Mouse (Mus musculus): Measurements from ENCODE around the gene Atg2a. TPM values are rescaled to one million over a fixed set of nuclear protein-coding genes. Genes with fewer than 3 reads are reported as not detected.

The Atg2a gene
- polyA plus RNA-seq, 1 experiment from 2014 or later, result 8.0 TPM

MicroRNAs encoded within 50 kb of the gene (microRNA counts, 519-probe panel; counts per million panel counts)
- 2,239 counts per million, percentile 40 among the panel's probes with 10 or more counts for microRNA mmu-miR-192

Small RNA genes within 50 kb of the gene (microRNA-seq; reads per million reads assigned to microRNA genes)
- 86.6 reads per million, percentile 48 among the genes with 10 or more reads in this experiment for gene Mir192
- gene Mir194-2, result 42.8 reads per million, percentile 42 among the genes with 10 or more reads in this experiment

Other genes starting within 250 kb of the Atg2a start
- gene Capn1, start 225.8 kb upstream of the Atg2a start, polyA plus RNA-seq (2015; fragmentation: Nextera tagmentation; extraction: Ambion mirVana), result 9.5 and 10.0 TPM in 2 replicates
- 15.8 and 18.6 TPM in 2 replicates for gene Syvn1, start 195.1 kb upstream of the Atg2a start, polyA plus RNA-seq (2015; fragmentation: Nextera tagmentation; extraction: Ambion mirVana)
- gene Mrpl49, start 183.9 kb upstream of the Atg2a start, polyA plus RNA-seq (2015; fragmentation: Nextera tagmentation; extraction: Ambion mirVana), result 60.4 and 67.4 TPM in 2 replicates
- 354 and 453 TPM in 2 replicates for gene Fau, start 183.8 kb upstream of the Atg2a start, polyA plus RNA-seq (2015; fragmentation: Nextera tagmentation; extraction: Ambion mirVana)
- gene Znhit2, start 180.5 kb upstream of the Atg2a start, polyA plus RNA-seq (2015; fragmentation: Nextera tagmentation; extraction: Ambion mirVana), result 21.8 and 24.7 TPM in 2 replicates
- gene Tm7sf2, start 173.3 kb upstream of the Atg2a start, polyA plus RNA-seq (2015; fragmentation: Nextera tagmentation; extraction: Ambion mirVana), result 6.6 and 8.7 TPM in 2 replicates
- 49.0 and 50.7 TPM in 2 replicates for gene Vps51, start 164.4 kb upstream of the Atg2a start, polyA plus RNA-seq (2015; fragmentation: Nextera tagmentation; extraction: Ambion mirVana)
- not detected in 2 replicates for gene Tmem262, start 161.6 kb upstream of the Atg2a start, polyA plus RNA-seq (2015; fragmentation: Nextera tagmentation; extraction: Ambion mirVana)
- 0.56 and 1.3 TPM in 2 replicates for gene Gm28374, start 159.4 kb upstream of the Atg2a start, polyA plus RNA-seq (2015; fragmentation: Nextera tagmentation; extraction: Ambion mirVana)
- 46.1 and 48.1 TPM in 2 replicates for gene Zfpl1, start 156.7 kb upstream of the Atg2a start, polyA plus RNA-seq (2015; fragmentation: Nextera tagmentation; extraction: Ambion mirVana)
- gene Cdca5, start 156.7 kb upstream of the Atg2a start, polyA plus RNA-seq (2015; fragmentation: Nextera tagmentation; extraction: Ambion mirVana), result 26.9 and 28.1 TPM in 2 replicates
- 0.30 and 0.49 TPM in 2 replicates for gene AC131692.1, start 147.2 kb upstream of the Atg2a start, polyA plus RNA-seq (2015; fragmentation: Nextera tagmentation; extraction: Ambion mirVana)
- gene Naaladl1, start 135.9 kb upstream of the Atg2a start, polyA plus RNA-seq (2015; fragmentation: Nextera tagmentation; extraction: Ambion mirVana), result 0.27 and 3.9 TPM in 2 replicates
- gene Sac3d1, start 123.0 kb upstream of the Atg2a start, polyA plus RNA-seq (2015; fragmentation: Nextera tagmentation; extraction: Ambion mirVana), result 32.3 and 33.9 TPM in 2 replicates
- 20.5 and 25.1 TPM in 2 replicates for gene Snx15, start 113.4 kb upstream of the Atg2a start, polyA plus RNA-seq (2015; fragmentation: Nextera tagmentation; extraction: Ambion mirVana)
- gene Batf2, start 100.7 kb upstream of the Atg2a start, polyA plus RNA-seq (2015; fragmentation: Nextera tagmentation; extraction: Ambion mirVana), result 0.11 TPM in 1 of 2 replicates, not detected in the other
- gene Arl2, start 100.1 kb upstream of the Atg2a start, polyA plus RNA-seq (2015; fragmentation: Nextera tagmentation; extraction: Ambion mirVana), result 77.2 and 84.5 TPM in 2 replicates
- gene Majin, start 57.3 kb upstream of the Atg2a start, polyA plus RNA-seq (2015; fragmentation: Nextera tagmentation; extraction: Ambion mirVana), result not detected in 2 replicates
- gene Gpha2, start 15.3 kb upstream of the Atg2a start, polyA plus RNA-seq (2015; fragmentation: Nextera tagmentation; extraction: Ambion mirVana), result 0.25 TPM in 1 of 2 replicates, not detected in the other
- gene Ppp2r5b, start 5.8 kb upstream of the Atg2a start, polyA plus RNA-seq (2015; fragmentation: Nextera tagmentation; extraction: Ambion mirVana), result 22.6 and 23.4 TPM in 2 replicates
- 63.7 and 73.2 TPM in 2 replicates for gene Ehd1, start 35.1 kb downstream of the Atg2a start, polyA plus RNA-seq (2015; fragmentation: Nextera tagmentation; extraction: Ambion mirVana)
- 0.64 and 0.67 TPM in 2 replicates for gene Cdc42bpg, start 64.8 kb downstream of the Atg2a start, polyA plus RNA-seq (2015; fragmentation: Nextera tagmentation; extraction: Ambion mirVana)
- gene Men1, start 93.3 kb downstream of the Atg2a start, polyA plus RNA-seq (2015; fragmentation: Nextera tagmentation; extraction: Ambion mirVana), result 45.8 and 47.8 TPM in 2 replicates
- gene Map4k2, start 99.5 kb downstream of the Atg2a start, polyA plus RNA-seq (2015; fragmentation: Nextera tagmentation; extraction: Ambion mirVana), result 17.2 and 18.5 TPM in 2 replicates
- gene Sf1, start 122.0 kb downstream of the Atg2a start, polyA plus RNA-seq (2015; fragmentation: Nextera tagmentation; extraction: Ambion mirVana), result 80.2 and 86.7 TPM in 2 replicates
- 362 and 381 TPM in 2 replicates for gene Pygm, start 142.7 kb downstream of the Atg2a start, polyA plus RNA-seq (2015; fragmentation: Nextera tagmentation; extraction: Ambion mirVana)
- 68.8 and 69.8 TPM in 2 replicates for gene Rasgrp2, start 157.7 kb downstream of the Atg2a start, polyA plus RNA-seq (2015; fragmentation: Nextera tagmentation; extraction: Ambion mirVana)
- gene Nrxn2, start 177.1 kb downstream of the Atg2a start, polyA plus RNA-seq (2015; fragmentation: Nextera tagmentation; extraction: Ambion mirVana), result 0.37 and 0.77 TPM in 2 replicates